Mouse (Mus musculus) T-cell, adult 2 months (primary cell): ENCODE measurements around the gene Bphl.
A peak's percentile ranks its signal among the peaks of the same experiment; 100 is the strongest.
"Not testable (repeated sequence)": the region's sequence is repeated elsewhere in the genome, so short reads cannot be mapped to it uniquely, and the experiment has no call there.

ENCODE experiments used
- DNase-seq: peaks from one replicate; pipeline ENCODE4 v3.0.0; 2022; ENCODE audit warnings: low spot score

The Bphl gene

DNA sequence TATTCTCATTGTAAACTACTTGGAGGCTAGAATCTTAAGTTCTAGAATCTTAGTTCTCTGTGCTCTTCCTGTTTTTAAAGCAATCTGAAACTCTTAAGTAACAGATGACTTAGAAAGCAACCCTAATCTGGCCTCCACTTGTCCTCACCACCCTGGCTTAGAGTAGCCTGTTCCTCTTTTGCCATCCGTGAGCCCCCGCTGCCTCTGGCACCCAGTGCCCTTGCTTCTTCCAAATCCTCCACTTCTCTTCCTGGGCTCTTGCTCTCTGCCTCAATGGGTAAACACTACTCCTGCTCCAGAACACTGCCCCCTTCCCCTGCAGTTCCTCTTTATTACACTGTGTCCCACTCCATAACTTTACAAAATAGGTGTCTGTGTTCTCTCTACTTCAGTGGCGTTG is 14.3 kb downstream of the Bphl start:
- no peak for DNase-seq

GRCm38 (mm10) chr13:34053673-34054282 is 16.4 kb downstream of the Bphl start:
- no peak for DNase-seq

- DNase-seq, result no peak
Observed at GRCm38 (mm10) chr13:34054391-34054790, 17.0 kb downstream of the Bphl start.

GRCm38 (mm10) chr13:34054983-34055382 is 17.6 kb downstream of the Bphl start:
- DNase-seq, result no peak

DNA sequence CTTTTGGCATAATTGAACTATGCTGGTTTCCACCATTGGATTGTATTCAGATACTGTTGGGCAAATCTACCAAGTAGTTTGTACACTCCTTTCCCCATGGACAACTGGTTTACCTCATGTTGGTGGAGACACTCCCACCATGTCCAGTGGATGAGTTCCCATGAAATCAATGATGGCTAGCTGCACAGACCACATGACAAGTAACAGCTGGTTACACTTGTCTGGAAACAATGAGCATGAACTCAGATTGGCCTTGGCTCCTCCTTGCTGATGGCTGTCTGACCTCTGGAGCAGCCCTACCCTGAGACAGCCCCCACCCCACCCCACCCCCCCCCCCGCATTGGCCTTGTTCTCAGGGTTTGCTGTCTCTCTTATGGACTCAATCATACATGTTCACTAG is 19.9 kb downstream of the Bphl start:
- DNase-seq, result no peak

DNA sequence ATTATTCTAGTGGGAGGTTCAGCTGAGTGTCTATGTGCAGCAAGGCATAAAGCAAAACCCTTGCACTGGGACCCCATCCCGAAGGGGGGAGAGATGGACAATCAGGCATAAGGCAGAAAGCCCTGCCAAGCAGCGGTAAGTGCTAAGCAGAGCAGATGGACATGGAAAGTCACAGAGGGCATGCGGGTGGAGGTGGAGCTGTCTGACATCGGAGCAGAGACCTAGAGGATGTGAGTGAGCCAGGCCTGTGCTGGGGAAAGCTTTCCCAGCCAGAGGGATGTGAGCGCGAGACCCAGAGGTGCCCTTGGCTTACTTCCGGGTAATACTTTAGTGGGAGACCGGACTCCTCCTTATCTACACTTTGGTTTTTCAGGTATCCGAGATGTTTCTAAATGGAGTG is 22.7 kb downstream of the Bphl start:
- no peak for DNase-seq

GRCm38 (mm10) chr13:34062466-34062865 is 25.1 kb downstream of the Bphl start:
- DNase-seq, result no peak

DNA sequence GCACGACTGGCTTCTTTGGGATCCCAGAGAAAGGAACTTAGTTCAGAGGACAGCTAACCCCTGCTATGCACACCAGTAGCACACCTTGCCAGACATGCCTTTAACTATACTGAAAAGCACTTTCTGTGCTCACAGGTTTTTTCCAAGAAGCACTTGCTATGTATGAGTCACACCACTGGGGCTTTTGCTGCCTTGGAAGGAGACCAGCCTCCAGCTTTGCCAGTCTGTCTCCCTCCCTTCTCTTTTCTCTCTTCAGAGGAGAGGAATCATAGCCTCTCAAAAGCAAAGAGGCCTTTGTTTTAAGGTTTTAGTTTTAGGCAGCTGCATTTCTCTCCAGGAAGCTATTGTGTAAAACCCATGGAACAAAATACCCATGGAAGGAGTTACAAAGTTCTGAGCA is 29.0 kb downstream of the Bphl start:
- no peak for DNase-seq

- DNase-seq, result no peak
Observed at GRCm38 (mm10) chr13:34070296-34070695, 32.9 kb downstream of the Bphl start.

- no peak for DNase-seq
Observed at GRCm38 (mm10) chr13:34071836-34072235, 34.4 kb downstream of the Bphl start.

- DNase-seq, result no peak
Observed at GRCm38 (mm10) chr13:34072847-34073246, 35.5 kb downstream of the Bphl start.

GRCm38 (mm10) chr13:34074441-34074840 is 37.0 kb downstream of the Bphl start:
- not testable (repeated sequence) for DNase-seq

DNA sequence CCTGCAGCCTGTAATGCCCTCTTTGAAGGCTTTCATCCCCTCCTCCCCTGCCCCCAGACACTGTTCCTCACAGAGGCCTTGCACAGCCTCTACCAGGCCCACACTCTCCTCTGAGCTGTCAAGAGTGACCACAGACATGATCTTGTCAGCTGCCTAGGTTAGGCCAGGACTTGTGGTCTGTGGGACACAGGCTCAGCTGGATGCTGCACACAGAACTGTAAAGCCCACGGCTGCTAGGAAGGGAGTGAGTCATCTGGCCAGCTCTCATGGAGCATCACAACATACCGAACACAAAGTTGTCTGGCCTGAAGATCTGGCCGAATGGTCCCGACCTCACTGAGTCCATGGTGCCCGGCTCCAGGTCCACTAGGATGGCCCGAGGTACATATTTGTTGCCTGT is 38.5 kb downstream of the Bphl start:
- DNase-seq, result not testable (repeated sequence)

DNA sequence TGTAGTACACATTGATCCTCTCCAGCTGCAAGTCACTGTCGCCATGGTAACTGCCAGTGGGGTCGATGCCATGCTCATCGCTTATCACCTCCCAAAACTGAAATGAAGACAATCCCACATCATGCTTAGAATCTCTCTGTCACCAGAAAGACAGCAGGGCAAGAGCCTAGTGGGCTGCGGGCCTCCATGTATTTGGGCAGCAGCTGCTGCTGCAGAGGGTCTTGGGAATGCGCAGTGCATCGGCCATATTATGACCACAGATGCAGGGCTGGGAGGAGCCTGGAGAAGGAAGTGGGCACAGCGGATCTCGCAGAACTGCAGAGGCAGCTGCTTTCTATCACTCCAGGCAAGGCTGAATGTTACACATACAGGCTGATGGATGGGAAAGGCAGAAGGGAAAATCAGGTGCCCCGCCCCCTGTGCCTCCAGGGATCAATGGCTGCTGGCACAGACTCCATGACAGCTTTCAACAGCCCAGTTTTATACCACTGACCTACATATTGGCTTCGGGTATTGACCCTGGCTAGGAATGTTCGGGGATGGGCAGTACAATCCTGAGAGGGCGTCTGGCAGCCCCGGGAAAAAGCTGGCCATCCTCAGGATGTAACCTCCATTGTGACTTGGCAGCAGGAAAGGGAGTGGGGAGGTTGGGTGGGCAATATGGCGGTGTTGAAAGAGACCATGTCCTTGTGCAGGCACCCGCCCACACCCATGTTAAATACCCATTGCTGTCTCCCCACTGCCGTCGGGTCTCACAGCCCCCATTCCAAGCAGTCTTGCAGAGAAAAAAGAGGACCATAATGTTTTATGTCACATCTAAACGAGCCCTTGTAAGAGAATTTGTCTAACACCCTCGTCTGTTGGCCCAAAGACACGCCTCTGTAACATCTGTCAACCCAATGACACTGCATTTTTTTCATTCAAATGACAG is 39.4 kb downstream of the Bphl start:
- no peak for DNase-seq

DNA sequence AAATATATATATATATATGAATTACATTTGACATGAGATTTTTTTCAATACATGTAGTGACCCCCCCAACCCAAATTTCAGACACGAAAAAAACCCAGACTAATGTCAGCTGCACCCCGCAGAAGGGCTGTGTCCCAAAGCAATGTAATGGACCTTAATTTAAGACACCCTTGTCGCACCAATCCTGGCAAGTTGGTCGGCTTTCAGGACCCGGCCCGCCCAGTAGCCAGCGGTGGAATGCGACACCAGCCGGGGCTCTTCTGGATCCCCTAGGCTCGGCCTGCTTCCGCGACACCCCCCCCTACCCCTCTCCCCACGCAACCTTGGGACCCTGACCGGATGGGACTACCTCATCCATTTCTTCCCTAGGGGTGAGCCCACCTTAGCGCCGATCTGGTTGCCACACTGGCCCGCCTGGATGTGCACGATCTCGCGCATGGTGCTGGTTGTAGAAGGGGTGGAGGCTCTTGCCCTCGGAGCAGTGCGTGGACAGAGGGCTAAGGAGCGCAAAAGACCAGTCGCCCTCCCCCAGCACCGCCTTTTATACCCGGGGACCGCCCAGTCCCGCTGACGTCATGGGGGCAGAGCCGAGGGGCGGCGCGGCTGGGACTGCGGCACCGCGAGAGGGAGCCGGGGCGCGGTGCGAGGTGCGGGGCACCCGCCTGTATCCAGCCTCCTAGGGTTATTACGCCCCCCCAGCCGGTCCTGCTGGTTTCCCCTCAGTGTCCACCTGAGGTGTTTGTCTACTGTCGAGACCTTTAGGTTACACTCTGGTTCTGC is 40.3 kb downstream of the Bphl start, which contains the start of gene Tubb2a:
Tubb2a (minus strand) TSS at position 516 of the 780 bp plus-strand sequence.
- DNase-seq, result peak; percentile 88

DNA sequence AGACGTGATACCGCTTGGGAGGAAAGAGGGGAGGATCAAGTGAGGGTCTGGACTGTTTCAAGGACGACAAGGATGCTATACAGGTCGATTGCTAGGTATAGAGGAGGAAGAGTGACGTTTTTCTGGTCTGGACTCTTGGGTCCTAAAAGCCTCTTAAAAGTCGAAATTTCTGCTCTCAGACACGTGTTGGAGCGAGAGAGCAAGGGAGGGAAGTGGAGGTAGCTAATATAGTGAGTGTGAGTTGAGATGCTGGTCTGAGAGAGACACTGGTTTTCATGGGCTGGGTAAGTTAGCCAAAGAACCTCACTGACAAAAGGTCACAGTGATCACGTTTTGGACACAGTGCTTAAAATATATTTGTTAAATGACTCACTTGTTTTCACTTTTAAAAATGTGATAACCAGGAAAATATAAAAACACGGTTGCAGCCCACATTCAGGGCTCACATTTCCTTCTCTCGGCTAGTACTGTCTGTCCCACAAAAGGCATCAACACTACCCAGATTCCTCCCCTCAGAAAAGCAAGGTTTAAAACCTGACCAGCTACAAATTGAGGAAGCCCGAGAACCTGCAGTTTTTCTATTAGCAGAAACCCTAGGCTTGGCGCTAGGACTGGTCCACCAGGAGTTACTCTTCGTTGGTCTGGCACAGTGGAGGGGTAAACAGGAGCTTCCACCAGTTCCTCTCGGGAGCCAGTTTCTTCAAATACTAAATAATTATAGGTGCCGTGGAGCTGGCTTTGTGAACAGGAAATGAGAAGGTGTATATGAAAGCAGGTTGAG is 41.3 kb downstream of the Bphl start:
- no peak for DNase-seq

GRCm38 (mm10) chr13:34079801-34080200 is 42.4 kb downstream of the Bphl start:
- no peak for DNase-seq

DNA sequence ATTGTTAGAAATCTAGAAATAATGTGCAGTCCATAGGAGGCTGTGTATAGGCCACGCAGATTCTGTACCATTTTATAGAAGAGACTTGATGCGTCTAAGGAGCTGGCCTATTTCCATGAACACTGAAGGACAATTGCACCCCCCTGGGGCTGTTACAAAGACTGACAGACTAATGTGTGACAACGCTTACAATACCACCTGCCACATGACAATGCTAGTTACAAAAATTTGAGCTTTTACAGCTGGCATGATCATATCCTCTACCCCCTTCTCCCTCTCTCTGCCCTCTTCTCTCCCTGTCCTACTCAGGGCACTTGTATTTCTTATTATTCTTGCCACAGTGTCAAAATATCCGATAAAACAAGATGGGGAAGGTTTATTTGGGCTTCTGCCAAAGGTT is 44.5 kb downstream of the Bphl start:
- DNase-seq, result no peak

GRCm38 (mm10) chr13:34084026-34084750 is 46.8 kb downstream of the Bphl start:
- no peak for DNase-seq

- DNase-seq, result no peak
Observed at GRCm38 (mm10) chr13:34087052-34087812, 49.8 kb downstream of the Bphl start.
